Mouse (Mus musculus) limb, embryonic 13.5 days (tissue): Measurements from ENCODE around the gene Pappa. TPM values are rescaled to one million over a fixed set of nuclear protein-coding genes. Genes with fewer than 3 reads are reported as not detected.

ENCODE experiments used
- ATAC-seq: fragments of 200-750 bp; cut with Nextera tagmentation; 2 replicates; pipeline ENCODE4 v1.8.0; 2017; ENCODE audit warnings: low read depth, moderate number of reproducible peaks, moderate TSS enrichment; ENCODE audit not compliant: low FRiP score
- H3K27ac ChIP-seq: fragments of 300-500 bp; sonication (generic); 2 replicates; pipeline ENCODE4 v1.5.1; 2015; ENCODE audit warnings: inconsistent platforms, mild to moderate bottlenecking, moderate library complexity
- H3K27me3 ChIP-seq: fragments of 300-500 bp; sonication (generic); 2 replicates; pipeline ENCODE4 v1.6.1; 2015; ENCODE audit warnings: mild to moderate bottlenecking, inconsistent platforms
- H3K36me3 ChIP-seq: fragments of 300-500 bp; sonication (generic); 2 replicates; pipeline ENCODE4 v1.6.1; 2015; ENCODE audit warnings: inconsistent platforms, mild to moderate bottlenecking, moderate library complexity
- H3K4me1 ChIP-seq: fragments of 300-500 bp; sonication (generic); 2 replicates; pipeline ENCODE4 v1.6.1; 2015; ENCODE audit warnings: inconsistent platforms
- H3K4me2 ChIP-seq: fragments of 300-500 bp; sonication (generic); replicated peaks from 2 replicates; pipeline ENCODE4 v1.6.1; 2015; ENCODE audit warnings: inconsistent platforms, mild to moderate bottlenecking, moderate library complexity
- H3K4me3 ChIP-seq: fragments of 300-500 bp; sonication (generic); 2 replicates; pipeline ENCODE4 v1.5.1; 2015; ENCODE audit warnings: moderate library complexity, mild to moderate bottlenecking, inconsistent platforms
- H3K9ac ChIP-seq: fragments of 300-500 bp; sonication (generic); 2 replicates; pipeline ENCODE4 v1.6.1; 2015; ENCODE audit warnings: mild to moderate bottlenecking, inconsistent platforms
- H3K9me3 ChIP-seq: fragments of 300-500 bp; sonication (generic); 2 replicates; pipeline ENCODE4 v1.6.1; 2016; ENCODE audit warnings: inconsistent platforms
- WGBS: fragments of 180-500 bp; shearing (Covaris S2); methylation state at CpG from one replicate; pipeline ENCODE4 v1.1.7; 2015; 5-methylcytosine and 5-hydroxymethylcytosine counted together
- polyA plus RNA-seq: library from polyadenylated mRNA; unstranded; fragments of >200 nt; fragmentation: Nextera tagmentation; extraction: Ambion mirVana; gene quantifications from 2 replicates; pipeline ENCODE4 v1.2.1, GENCODE M21; 2015

Pappa gene
- polyA plus RNA-seq: 2.4 and 2.7 TPM in 2 replicates

DNA sequence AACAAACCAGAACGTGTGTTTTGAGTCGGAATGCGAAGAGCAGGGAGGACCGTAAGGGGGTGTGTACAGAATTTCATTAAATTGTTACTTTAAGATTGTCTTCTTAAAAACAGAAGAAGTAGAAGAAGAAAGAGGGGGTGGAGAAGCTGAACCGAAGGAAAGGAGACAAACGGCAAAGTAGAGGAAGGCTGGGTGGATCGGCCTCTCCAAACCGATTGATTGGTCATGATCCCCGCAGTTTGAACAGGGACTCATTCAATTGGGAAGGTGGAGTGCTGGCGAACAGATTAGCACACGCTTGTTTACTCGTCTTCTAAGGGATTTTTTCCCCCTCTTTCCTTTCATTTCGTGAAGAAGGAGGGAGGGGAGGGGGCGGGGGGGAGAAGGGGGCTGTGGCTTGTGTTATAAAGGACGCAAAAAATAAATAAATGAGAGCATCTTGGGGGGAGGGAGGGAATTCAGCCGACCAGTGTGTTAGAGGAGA is at the start of gene Pappa:
Pappa (plus strand) TSS at position 434 of the 484 bp plus-strand sequence.
- peak within 1 kb of the TSS; percentile 85 for H3K4me2 ChIP-seq
- H3K4me1 ChIP-seq: peaks cover 23% of the 10 kb centered on the region
- H3K9me3 ChIP-seq: no peaks in the 10 kb centered on the region
- H3K4me3 ChIP-seq: peak within 1 kb of the TSS; percentile 61
- no peak for ATAC-seq
- under 1% methylated on average over 16 of the region's 16 CpGs for WGBS
- H3K27ac ChIP-seq: peak within 1 kb of the TSS; percentile 83; the same call in 1 of the 2 replicates
- peak within 1 kb of the TSS; percentile 77 for H3K9ac ChIP-seq
- H3K27me3 ChIP-seq: peaks cover 13% of the 10 kb centered on the region
- H3K36me3 ChIP-seq: no peaks in the 10 kb centered on the region

DNA sequence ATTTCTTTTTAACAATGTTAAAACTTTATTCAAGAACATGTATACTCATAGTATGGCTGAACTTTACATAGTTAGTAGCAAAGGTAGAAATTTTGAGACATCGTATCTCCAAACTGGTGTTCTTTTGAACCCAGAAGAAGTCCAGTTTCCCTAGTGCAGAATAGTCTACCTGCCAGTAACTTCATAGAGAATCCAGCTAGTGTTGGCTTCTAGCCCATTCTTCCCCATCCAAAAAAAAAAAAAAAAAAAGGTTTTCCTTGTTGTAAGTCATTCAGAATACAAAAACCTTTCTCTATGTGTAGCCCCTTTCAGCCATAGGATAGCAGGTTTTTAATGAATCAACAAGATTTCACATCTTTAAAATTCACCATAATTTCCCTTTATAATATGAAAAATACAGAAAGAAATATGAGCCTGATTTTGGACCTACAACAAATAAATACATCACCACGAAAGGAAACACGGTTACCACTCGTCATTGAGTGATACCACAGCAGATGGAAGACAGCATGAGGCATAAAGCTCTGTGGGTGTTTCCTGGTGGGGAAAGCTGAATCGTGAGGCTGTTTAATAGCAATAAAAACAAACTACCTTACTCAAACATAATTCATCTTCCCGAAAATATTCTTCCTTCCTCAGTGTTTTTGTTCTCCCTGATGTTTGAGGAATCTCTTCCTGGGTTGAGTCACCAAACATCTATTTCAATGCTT is 45.9 kb upstream of the Pappa start:
- H3K36me3 ChIP-seq: no peaks in the 10 kb centered on the region
- H3K4me2 ChIP-seq: no peak overlapping the region
- H3K9ac ChIP-seq: no peak overlapping the region
- H3K27me3 ChIP-seq: no peaks in the 10 kb centered on the region
- no peaks in the 10 kb centered on the region for H3K9me3 ChIP-seq
- no peaks in the 10 kb centered on the region for H3K4me1 ChIP-seq
- no peak for ATAC-seq
- 82% methylated on average over 6 of the region's 6 CpGs for WGBS
- no peak overlapping the region for H3K27ac ChIP-seq
- H3K4me3 ChIP-seq: no peak overlapping the region

DNA sequence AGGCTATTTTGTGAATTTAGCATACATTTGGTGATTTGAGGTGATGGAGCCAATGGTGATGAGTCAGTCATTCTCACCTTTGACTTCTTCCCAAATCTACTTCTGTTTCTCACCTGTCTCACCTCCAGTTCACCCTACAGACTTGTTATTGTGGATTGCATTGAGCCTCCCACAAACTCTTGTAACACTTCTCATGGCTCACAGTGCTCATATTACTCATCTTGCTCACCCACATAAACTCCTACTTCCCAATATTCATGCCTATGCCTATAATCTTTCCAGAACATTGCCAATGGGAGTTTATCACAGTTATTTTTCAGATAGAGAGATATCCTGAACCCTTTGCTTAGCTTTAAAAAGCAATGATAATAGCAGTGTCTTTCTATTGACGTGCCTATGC is 37.1 kb upstream of the Pappa start:
- no peak overlapping the region for H3K4me2 ChIP-seq
- no peaks in the 10 kb centered on the region for H3K4me1 ChIP-seq
- no peaks in the 10 kb centered on the region for H3K9me3 ChIP-seq
- no peak overlapping the region for H3K27ac ChIP-seq
- no peak overlapping the region for H3K9ac ChIP-seq
- no peaks in the 10 kb centered on the region for H3K27me3 ChIP-seq
- WGBS: 87% methylated on average over 1 of the region's 1 CpGs
- no peaks in the 10 kb centered on the region for H3K36me3 ChIP-seq
- H3K4me3 ChIP-seq: no peak overlapping the region
- ATAC-seq: no peak

DNA sequence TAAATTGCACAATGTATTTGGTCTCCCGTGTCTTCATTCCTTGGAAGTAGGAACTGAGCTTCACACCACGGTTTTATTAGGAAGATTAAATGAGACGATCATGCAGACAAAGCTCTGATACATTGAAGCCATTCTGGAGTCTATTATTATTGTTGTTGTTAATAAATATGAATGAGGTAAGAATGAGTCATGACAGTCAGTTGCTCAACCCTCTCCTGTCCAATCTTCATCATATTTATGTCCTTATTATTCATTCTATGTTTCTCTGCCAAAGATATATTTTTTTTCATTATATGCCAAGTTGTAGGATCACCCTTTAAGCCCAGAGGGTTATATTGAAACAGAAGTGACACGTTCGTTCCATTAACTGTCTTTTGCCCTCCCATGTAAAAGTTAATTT is 36.4 kb upstream of the Pappa start:
- Histone ChIP-seq H3K9ac (no peak overlapping the region), H3K4me2 (no peak overlapping the region), H3K27me3 (no peaks in the 10 kb centered on the region), H3K4me3 (no peak overlapping the region), H3K36me3 (no peaks in the 10 kb centered on the region), H3K9me3 (no peaks in the 10 kb centered on the region), H3K4me1 (no peaks in the 10 kb centered on the region), H3K27ac (no peak overlapping the region)
- WGBS: 82% methylated on average over 5 of the region's 5 CpGs
- ATAC-seq: no peak

DNA sequence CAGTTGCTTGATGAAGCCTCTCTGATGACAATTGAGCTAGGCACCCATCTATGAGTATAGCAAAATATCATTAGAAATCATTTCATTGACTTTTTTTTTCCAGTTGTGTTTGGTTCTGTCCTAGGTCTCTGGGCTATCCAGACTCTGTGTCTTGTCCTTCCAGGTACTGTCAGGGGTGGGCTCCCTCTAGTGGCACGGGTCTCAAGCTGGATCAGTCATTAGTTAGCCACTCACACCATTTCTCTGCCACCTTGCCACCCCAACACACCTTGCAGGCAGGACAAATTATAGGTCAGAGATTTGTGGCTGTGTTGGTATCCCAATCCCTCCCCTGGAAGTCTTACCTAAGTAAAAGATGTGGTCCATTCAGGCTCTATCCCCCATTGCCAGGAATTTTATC is 31.8 kb upstream of the Pappa start:
- 0% methylated on average over 1 of the region's 1 CpGs for WGBS

DNA sequence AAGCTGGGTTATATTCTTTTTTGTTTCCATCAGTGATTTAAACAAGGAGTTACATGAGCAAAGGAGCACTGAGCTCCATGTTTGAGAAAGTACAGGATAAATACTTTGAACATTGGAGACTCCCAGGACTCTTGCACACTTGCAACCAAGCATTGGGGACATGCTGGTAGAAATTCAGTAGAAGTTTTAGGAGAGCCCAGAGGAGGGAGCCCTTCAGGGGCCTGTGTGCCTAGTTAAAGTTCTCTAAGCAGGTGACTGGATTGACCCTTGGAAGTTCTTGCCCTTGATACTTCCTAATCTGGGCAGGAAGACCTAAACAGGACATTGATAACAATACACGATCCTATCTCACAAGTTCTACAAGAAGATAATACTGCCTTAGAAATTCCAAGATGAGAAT is 3.6 kb upstream of the Pappa start:
- H3K27me3 ChIP-seq: peaks cover 7% of the 10 kb centered on the region; the same call in 1 of the 2 replicates
- whole genome bisulfite sequencing: 80% methylated on average over 1 of the region's 1 CpGs
- no peak overlapping the region for H3K4me3 ChIP-seq

More for the DNA sequence above, 31.8 kb upstream of the Pappa start:
- H3K4me2 ChIP-seq: no peak overlapping the region
- no peak for ATAC-seq
- H3K9ac ChIP-seq: no peak overlapping the region
- H3K36me3 ChIP-seq: no peaks in the 10 kb centered on the region
- no peaks in the 10 kb centered on the region for H3K9me3 ChIP-seq
- no peaks in the 10 kb centered on the region for H3K27me3 ChIP-seq
- no peaks in the 10 kb centered on the region for H3K4me1 ChIP-seq
- no peak overlapping the region for H3K4me3 ChIP-seq
- no peak overlapping the region for H3K27ac ChIP-seq

DNA sequence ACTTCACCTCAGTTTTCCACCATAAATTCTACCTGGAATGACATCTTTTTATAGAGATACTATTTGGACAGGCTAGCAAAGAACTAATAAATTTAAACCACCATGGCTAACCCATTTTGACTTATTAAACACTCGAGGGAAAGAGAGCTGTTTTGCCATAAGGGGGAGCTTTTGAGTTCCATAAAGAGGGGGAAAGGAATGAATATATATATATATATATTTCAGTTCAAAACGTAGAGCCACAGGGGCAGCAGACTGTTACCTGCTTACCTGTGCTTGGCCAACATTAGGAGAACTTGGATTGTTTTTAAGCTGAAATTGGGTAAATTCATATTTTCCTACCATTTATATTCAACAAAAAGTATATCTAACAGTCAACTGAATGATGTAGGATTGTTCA is 1.1 kb upstream of the Pappa start:
- H3K4me3 ChIP-seq: 0 out of 2 replicates have a peak overlapping the region, but pooled peaks have one; percentile 61
- no peak for ATAC-seq
- no peak overlapping the region for H3K27ac ChIP-seq
- peak overlapping the region; percentile 85 for H3K4me2 ChIP-seq
- 0% methylated on average over 2 of the region's 2 CpGs for WGBS
- H3K27me3 ChIP-seq: peaks cover 7% of the 10 kb centered on the region; the same call in 1 of the 2 replicates
- H3K36me3 ChIP-seq: no peaks in the 10 kb centered on the region
- no peak overlapping the region for H3K9ac ChIP-seq
- no peaks in the 10 kb centered on the region for H3K9me3 ChIP-seq
- peaks cover 23% of the 10 kb centered on the region for H3K4me1 ChIP-seq

More for the DNA sequence above, 3.6 kb upstream of the Pappa start:
- Histone ChIP-seq H3K36me3 (no peaks in the 10 kb centered on the region), H3K9ac (no peak overlapping the region), H3K4me1 (peaks cover 13% of the 10 kb centered on the region), H3K27ac (no peak overlapping the region), H3K9me3 (no peaks in the 10 kb centered on the region), H3K4me2 (no peak overlapping the region)
- no peak for ATAC-seq

DNA sequence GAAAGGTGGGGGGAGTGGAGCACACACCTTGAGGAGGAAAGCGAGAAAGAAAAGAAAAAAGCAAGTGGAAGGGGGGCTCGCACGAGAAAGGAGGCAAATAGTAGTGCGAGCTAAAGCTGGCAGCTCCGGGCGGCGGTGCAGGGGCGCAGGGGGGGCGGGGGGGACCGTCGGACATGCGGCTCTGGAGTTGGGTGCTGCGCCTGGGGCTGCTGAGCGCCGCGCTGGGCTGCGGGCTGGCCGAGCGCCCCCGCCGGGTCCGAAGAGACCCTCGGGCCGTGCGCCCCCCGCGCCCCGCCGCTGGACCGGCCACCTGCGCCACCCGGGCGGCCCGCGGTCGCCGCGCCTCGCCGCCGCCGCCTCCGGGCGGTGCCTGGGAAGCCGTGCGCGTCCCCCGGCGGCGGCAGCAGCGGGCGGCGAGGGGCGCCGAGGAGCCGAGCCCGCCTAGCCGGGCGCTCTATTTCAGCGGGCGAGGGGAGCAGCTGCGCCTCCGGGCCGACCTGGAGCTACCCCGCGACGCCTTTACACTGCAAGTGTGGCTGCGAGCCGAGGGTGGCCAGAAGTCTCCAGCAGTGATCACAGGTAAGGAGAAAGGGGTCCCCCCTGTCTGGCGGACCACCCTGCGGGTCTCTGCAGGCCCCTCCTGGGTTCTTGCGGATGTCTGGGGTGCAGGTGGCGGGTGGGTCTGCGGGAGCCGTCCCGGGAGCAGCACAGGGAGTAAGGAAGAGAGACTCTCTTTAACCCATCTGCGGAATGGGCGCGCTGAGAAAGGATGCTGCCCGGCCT is 586 bp downstream of the Pappa start:
- H3K9ac ChIP-seq: peak overlapping the region; percentile 77

DNA sequence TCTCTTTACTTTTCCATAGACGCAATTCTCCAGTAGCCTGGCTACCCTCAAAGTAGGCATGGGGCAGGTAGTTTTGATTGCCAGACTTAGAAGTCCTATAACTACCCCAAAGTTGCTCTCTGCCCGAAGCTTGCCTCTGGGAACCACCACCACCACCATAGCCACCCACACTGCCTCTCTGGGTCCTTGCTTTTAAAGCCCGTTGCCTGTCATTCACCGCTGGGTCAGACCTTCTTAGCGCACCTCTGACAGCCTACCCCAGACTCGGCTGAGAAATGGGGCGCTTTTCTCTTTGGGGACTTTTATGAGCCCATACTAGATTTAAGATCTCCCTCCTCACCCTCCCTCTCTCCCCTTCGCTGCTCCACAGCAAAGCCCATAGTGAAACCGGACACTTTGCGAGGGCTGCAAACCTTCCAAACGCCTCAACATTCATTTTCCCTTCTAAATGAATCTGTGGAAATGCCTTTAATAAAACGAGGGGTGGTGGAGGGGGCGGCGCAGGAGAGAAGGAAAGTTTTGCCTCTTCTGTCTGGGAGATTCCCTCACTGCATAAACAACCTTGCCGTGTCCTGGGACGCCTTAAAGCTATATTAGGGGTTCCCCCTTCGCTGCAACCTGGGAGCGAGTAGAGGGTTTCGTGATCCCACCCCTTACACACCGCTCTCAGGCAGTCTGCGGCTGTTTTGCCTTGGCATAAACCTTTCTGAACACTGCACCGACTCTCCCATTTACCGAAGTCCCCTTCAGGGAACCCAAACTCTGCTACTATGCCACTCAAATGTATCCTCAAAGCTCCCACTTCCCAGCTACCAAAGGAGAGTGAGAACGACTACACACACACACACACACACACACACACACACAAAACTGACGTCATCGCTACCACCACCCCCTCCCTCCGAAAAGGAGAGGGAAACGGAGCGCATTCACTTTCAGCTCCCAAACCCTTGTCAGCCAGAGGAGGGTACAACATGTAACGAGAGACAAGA is 1.7 kb downstream of the Pappa start:
- under 1% methylated on average over 30 of the region's 30 CpGs for WGBS
- peak overlapping the region; percentile 77 for H3K9ac ChIP-seq
- no peaks in the 10 kb centered on the region for H3K9me3 ChIP-seq
- peak overlapping the region; percentile 85 for H3K4me2 ChIP-seq
- peak overlapping the region; percentile 83 for H3K27ac ChIP-seq
- peak; percentile 55 for ATAC-seq
- H3K36me3 ChIP-seq: no peaks in the 10 kb centered on the region
- H3K27me3 ChIP-seq: peaks cover 24% of the 10 kb centered on the region
- peaks cover 23% of the 10 kb centered on the region for H3K4me1 ChIP-seq
- H3K4me3 ChIP-seq: peak overlapping the region; percentile 61

More for the DNA sequence above, 586 bp downstream of the Pappa start:
- Histone ChIP-seq H3K36me3 (no peaks in the 10 kb centered on the region), H3K4me3 (peak overlapping the region; percentile 61), H3K4me1 (peaks cover 23% of the 10 kb centered on the region), H3K9me3 (no peaks in the 10 kb centered on the region), H3K4me2 (peak overlapping the region; percentile 85), H3K27me3 (peaks cover 21% of the 10 kb centered on the region), H3K27ac (peak overlapping the region; percentile 83; the same call in 1 of the 2 replicates)
- peak; percentile 8; the same call in 1 of the 2 replicates for ATAC-seq
- 1% methylated on average over 50 of the region's 80 CpGs for WGBS

DNA sequence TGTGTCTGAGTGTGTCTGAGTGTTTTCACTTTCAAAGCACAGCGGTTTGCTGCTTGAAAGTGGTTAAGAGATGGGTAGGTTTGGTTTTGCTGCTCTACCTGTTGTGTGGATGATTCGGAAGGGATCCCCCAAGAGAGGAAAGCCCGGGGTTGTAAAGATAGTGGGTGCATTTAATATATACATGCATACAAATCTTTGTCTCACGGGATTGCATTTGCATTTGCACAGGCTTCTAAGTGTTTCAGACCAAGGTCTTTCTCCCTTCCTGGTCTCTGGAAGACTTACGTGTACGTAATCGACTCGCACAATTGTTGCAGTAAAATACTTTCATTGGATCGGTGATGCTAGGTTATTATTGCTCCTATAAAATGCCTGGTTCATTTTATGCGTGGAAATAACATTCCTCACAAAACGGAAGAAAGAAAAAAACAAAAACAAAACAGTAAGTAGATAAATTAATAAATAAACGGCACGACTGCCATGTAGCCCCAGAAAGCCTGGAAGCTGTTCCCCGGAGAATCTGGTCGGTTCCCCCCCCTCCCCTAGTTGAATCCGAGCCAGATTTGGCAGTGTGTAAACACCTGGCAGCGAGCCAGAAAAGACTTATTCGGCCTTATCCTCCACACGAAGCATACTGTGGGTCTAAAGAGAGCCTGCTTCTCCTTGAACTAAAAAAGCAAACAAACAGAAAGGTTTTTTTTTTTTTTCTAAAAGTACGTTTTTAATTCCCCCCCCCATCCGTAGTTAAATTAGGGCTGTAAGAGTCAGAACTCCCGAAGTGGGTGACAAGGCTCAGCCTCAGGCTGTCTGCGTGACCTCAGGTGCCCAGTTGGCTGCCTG is 2.7 kb downstream of the Pappa start:
- Histone ChIP-seq H3K4me2 (peak overlapping the region; percentile 85), H3K4me1 (peaks cover 23% of the 10 kb centered on the region), H3K27me3 (peaks cover 24% of the 10 kb centered on the region), H3K9ac (peak overlapping the region; percentile 77), H3K27ac (peak overlapping the region; percentile 83; the same call in 1 of the 2 replicates), H3K9me3 (no peaks in the 10 kb centered on the region), H3K36me3 (no peaks in the 10 kb centered on the region), H3K4me3 (peak overlapping the region; percentile 61)
- 3% methylated on average over 23 of the region's 23 CpGs for WGBS
- ATAC-seq: peak; percentile 17

DNA sequence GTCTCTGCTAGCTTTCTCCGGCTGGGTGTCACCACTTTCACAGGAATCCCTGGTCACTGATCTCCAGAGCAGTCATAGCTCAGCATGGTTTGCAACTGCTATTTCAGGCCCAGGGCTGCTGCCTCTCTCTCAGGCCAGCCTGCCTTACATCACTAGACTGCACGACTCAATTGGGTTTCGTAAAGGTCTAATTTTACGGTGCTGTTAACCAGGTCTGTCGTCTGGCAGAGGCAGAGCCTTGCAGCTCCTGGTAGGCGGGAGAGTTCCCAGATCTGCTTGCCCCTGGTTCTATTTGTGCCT is 3.3 kb downstream of the Pappa start:
- Histone ChIP-seq H3K9me3 (no peaks in the 10 kb centered on the region), H3K4me3 (peak overlapping the region; percentile 61; the same call in 1 of the 2 replicates), H3K4me2 (peak overlapping the region; percentile 85), H3K27ac (peak overlapping the region; percentile 56; the same call in 1 of the 2 replicates), H3K4me1 (peaks cover 23% of the 10 kb centered on the region), H3K9ac (0 out of 2 replicates have a peak overlapping the region, but pooled peaks have one; percentile 77), H3K36me3 (no peaks in the 10 kb centered on the region), H3K27me3 (peaks cover 24% of the 10 kb centered on the region)
- 7% methylated on average over 6 of the region's 6 CpGs for WGBS
- peak; percentile 71 for ATAC-seq
